Mouse (Mus musculus): ENCODE data around the gene Pitpnm1. TPM values are rescaled to one million over a fixed set of nuclear protein-coding genes. Genes with fewer than 3 reads are reported as not detected.

The Pitpnm1 gene
- polyA plus RNA-seq (2015; fragmentation: Nextera tagmentation; extraction: Ambion mirVana), result 6.4 and 8.3 TPM in 2 replicates

DNA sequence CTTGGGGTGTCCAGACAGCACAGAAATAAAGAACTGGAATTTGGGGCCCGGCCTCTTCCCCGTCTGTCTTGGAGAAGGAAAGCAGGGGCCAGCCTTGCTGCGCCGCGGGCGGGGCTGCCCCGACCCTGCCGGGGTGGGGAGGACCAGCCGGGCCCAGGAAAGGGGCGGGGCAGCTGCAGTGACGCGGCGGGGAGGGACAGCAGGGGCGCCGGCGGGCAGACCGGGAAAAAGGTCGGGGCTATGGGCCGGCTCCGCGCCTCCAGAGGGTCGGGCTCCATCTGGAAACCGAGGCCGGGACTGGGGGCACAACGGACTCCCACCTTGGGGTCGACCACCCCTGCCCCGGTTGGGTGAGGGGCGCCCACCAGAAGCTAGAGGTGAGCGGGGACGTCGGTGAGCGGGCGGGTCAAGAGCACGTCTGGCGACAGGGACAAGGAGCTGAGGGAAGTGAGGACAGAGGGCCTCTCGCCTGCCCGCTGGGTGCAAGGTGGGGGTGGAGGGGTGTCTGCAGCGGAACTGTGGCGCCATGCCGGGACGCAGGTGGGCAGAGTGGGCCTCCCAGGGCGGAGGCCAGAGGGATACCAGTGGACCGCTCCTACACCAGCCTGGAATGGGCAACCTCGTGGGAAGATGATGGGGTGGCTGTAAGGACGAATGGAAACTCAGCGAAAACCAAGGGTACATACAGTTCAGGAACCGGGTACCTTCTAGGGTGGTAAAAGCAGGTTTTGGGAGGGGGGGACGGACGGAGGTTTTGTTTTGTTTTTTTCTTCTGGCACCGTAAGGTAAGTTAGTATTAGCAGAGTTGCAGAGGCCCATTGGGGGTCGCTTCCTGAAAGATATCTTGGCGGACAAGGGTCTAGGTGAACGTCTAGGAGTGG lies at the start of gene Pitpnm1:
Gene Pitpnm1 (plus strand): TSS at position 162 of the 881 bp plus-strand sequence.
- H3K27me3 ChIP-seq, result peaks cover 44% of the 10 kb centered on the region
- ATAC-seq (ENCODE audit: insufficient number of reproducible peaks, insufficient read depth, low FRiP score, low TSS enrichment, low read depth), result no peak
- under 1% methylated on average over 52 of the region's 53 CpGs for WGBS

DNA sequence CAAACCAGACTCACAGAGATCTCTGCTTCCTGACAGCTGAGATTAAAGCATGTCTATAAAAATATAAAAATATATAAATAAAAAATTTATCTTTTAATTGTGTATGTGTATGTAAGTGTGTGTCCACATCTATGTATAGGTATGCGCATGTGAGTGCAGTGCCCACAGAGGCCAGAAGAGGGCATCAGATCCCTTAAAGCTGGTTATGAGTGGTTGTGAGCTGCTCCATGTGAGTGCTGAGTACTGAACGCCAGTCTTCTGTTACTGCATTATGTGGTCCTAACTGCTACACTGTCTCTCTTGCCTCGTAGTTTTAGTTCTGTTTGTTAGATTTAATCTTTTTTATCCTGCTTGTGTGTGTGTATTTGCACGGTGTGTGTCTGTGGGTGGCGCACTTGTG lies 48.8 kb upstream of the Pitpnm1 start:
- WGBS, result 92% methylated on average over 5 of the region's 5 CpGs
- H3K9me3 ChIP-seq, result no peaks in the 10 kb centered on the region; the same call in 1 of the 2 replicates
- ATAC-seq (ENCODE audit: insufficient number of reproducible peaks, insufficient read depth, low FRiP score, low TSS enrichment, low read depth), result no peak
- no peaks in the 10 kb centered on the region for H3K27me3 ChIP-seq
- H3K4me1 ChIP-seq, result peaks cover 5% of the 10 kb centered on the region; the same call in 1 of the 2 replicates
- H3K36me3 ChIP-seq, result no peaks in the 10 kb centered on the region
- no peak overlapping the region for H3K27ac ChIP-seq
- no peak overlapping the region for H3K4me2 ChIP-seq
- no peak overlapping the region for H3K9ac ChIP-seq
- no peak overlapping the region for H3K4me3 ChIP-seq

More for the DNA sequence above, at the start of gene Pitpnm1:
- peak within 1 kb of the TSS; percentile 51 for H3K4me3 ChIP-seq
- no peak within 1 kb of the TSS for H3K27ac ChIP-seq
- H3K4me2 ChIP-seq, result peak within 1 kb of the TSS; percentile 93
- no peaks in the 10 kb centered on the region for H3K9me3 ChIP-seq
- peaks cover 50% of the 10 kb centered on the region for H3K4me1 ChIP-seq
- no peaks in the 10 kb centered on the region for H3K36me3 ChIP-seq
- peak within 1 kb of the TSS; percentile 72 for H3K9ac ChIP-seq

- no peaks in the 10 kb centered on the region for H3K27me3 ChIP-seq
- no peak overlapping the region for H3K4me2 ChIP-seq
- H3K36me3 ChIP-seq, result no peaks in the 10 kb centered on the region
- H3K4me1 ChIP-seq, result no peaks in the 10 kb centered on the region
- no peak for ATAC-seq (ENCODE audit: insufficient number of reproducible peaks, insufficient read depth, low FRiP score, low TSS enrichment, low read depth)
- no peaks in the 10 kb centered on the region; the same call in 1 of the 2 replicates for H3K9me3 ChIP-seq
- no peak overlapping the region for H3K9ac ChIP-seq
- WGBS, result 47% methylated on average over 10 of the region's 10 CpGs
- no peak overlapping the region for H3K27ac ChIP-seq
- H3K4me3 ChIP-seq, result no peak overlapping the region
Observed at GRCm38 (mm10) chr19:4051741-4052515, 47.9 kb upstream of the Pitpnm1 start.

DNA sequence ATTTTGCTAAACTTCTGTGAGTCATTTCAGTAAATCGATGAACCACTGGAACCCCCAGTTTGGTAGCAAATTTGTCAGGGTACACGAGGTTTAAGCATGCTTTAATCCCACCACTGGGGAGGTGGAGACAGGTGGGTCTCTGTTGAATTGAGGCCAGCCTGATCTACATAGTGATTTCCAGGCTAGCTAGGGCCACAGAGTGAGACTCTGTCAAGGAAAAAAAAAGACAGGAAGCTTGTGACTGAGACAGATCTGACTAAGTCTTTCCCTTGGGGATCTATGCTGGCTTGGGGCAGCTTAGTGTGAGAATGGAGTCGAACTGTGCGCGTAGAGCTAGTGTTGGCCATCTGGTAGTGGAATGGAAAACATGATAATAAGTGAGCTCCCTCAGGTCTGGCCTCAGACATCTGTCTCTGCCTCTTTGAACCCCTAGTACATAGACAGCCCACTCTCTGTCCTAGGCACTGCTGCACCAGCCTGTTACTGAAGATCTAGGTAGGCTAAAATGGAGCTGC lies 47.2 kb upstream of the Pitpnm1 start:
- WGBS, result 68% methylated on average over 5 of the region's 5 CpGs
- H3K9ac ChIP-seq, result no peak overlapping the region
- no peak overlapping the region for H3K4me3 ChIP-seq
- H3K4me1 ChIP-seq, result no peaks in the 10 kb centered on the region
- ATAC-seq (ENCODE audit: insufficient number of reproducible peaks, insufficient read depth, low FRiP score, low TSS enrichment, low read depth), result no peak
- H3K4me2 ChIP-seq, result no peak overlapping the region
- no peaks in the 10 kb centered on the region for H3K27me3 ChIP-seq
- H3K36me3 ChIP-seq, result no peaks in the 10 kb centered on the region
- H3K9me3 ChIP-seq, result no peaks in the 10 kb centered on the region; the same call in 1 of the 2 replicates
- H3K27ac ChIP-seq, result no peak overlapping the region

- H3K4me3 ChIP-seq, result no peak overlapping the region
- H3K27ac ChIP-seq, result no peak overlapping the region
- no peaks in the 10 kb centered on the region for H3K27me3 ChIP-seq
- H3K36me3 ChIP-seq, result no peaks in the 10 kb centered on the region
- no peak for ATAC-seq (ENCODE audit: insufficient number of reproducible peaks, insufficient read depth, low FRiP score, low TSS enrichment, low read depth)
- no peaks in the 10 kb centered on the region; the same call in 1 of the 2 replicates for H3K9me3 ChIP-seq
- H3K9ac ChIP-seq, result no peak overlapping the region
- no peaks in the 10 kb centered on the region for H3K4me1 ChIP-seq
- WGBS, result 76% methylated on average over 5 of the region's 5 CpGs
- H3K4me2 ChIP-seq, result no peak overlapping the region
Observed at GRCm38 (mm10) chr19:4054613-4055012, 45.2 kb upstream of the Pitpnm1 start.

DNA sequence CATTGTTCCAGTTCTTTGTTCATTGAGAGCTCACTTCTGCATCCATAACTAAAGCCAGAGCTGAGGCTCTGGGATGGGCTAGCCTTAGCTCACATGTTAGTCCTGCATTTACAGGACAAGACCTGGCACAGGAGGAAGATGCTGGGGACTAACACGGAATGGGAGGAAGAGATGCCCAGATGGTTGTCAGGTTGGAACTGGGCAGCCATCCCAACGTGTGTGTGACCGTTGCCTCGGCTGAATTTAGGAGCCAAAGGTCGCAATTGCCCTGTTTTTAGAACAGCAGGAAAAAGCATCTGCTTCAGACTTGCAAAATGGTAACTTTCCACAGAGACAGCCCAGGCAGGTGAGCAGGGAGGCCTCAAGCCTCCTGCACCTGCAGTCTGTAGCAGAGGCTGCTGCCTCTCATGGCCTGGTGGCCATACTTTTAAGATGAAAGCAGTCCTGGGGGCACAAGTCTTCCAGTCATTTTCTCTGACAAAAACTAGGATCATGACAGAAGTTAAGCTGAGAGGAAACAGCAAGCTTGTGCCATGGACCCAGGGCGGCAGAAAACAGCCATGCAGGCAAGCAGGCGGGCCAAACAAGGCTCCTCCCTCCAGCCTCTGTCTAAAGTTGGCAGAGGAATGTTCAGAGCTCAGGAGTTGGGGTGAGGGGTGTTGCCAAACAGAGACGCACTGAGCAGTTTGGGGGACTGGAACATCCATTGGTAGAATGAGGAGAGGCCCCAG lies 44.4 kb upstream of the Pitpnm1 start:
- H3K4me1 ChIP-seq, result no peaks in the 10 kb centered on the region
- no peaks in the 10 kb centered on the region for H3K27me3 ChIP-seq
- H3K9me3 ChIP-seq, result no peaks in the 10 kb centered on the region; the same call in 1 of the 2 replicates
- H3K36me3 ChIP-seq, result no peaks in the 10 kb centered on the region
- H3K4me3 ChIP-seq, result no peak overlapping the region
- H3K4me2 ChIP-seq, result no peak overlapping the region
- WGBS, result 64% methylated on average over 8 of the region's 8 CpGs
- ATAC-seq (ENCODE audit: insufficient number of reproducible peaks, insufficient read depth, low FRiP score, low TSS enrichment, low read depth), result no peak
- no peak overlapping the region for H3K9ac ChIP-seq
- no peak overlapping the region for H3K27ac ChIP-seq

GRCm38 (mm10) chr19:4055947-4056693 lies 43.7 kb upstream of the Pitpnm1 start:
- H3K9ac ChIP-seq, result no peak overlapping the region
- H3K27ac ChIP-seq, result no peak overlapping the region
- H3K4me1 ChIP-seq, result no peaks in the 10 kb centered on the region
- WGBS, result 52% methylated on average over 15 of the region's 15 CpGs
- H3K9me3 ChIP-seq, result no peaks in the 10 kb centered on the region; the same call in 1 of the 2 replicates
- H3K4me3 ChIP-seq, result no peak overlapping the region
- no peak for ATAC-seq (ENCODE audit: insufficient number of reproducible peaks, insufficient read depth, low FRiP score, low TSS enrichment, low read depth)
- H3K27me3 ChIP-seq, result no peaks in the 10 kb centered on the region
- H3K4me2 ChIP-seq, result no peak overlapping the region
- no peaks in the 10 kb centered on the region for H3K36me3 ChIP-seq

GRCm38 (mm10) chr19:4056727-4057126 lies 43.1 kb upstream of the Pitpnm1 start:
- Histone ChIP-seq H3K9me3 (no peaks in the 10 kb centered on the region), H3K27ac (no peak overlapping the region), H3K4me1 (no peaks in the 10 kb centered on the region), H3K36me3 (no peaks in the 10 kb centered on the region), H3K4me2 (no peak overlapping the region), H3K27me3 (no peaks in the 10 kb centered on the region), H3K9ac (no peak overlapping the region), H3K4me3 (no peak overlapping the region)
- ATAC-seq (ENCODE audit: insufficient number of reproducible peaks, insufficient read depth, low FRiP score, low TSS enrichment, low read depth), result no peak
- whole genome bisulfite sequencing, result 41% methylated on average over 4 of the region's 4 CpGs

GRCm38 (mm10) chr19:4057389-4057788 lies 42.4 kb upstream of the Pitpnm1 start:
- H3K4me1 ChIP-seq, result no peaks in the 10 kb centered on the region
- H3K9me3 ChIP-seq, result no peaks in the 10 kb centered on the region
- WGBS, result 88% methylated on average over 13 of the region's 13 CpGs
- no peak overlapping the region for H3K4me2 ChIP-seq
- no peak for ATAC-seq (ENCODE audit: insufficient number of reproducible peaks, insufficient read depth, low FRiP score, low TSS enrichment, low read depth)
- H3K27me3 ChIP-seq, result no peaks in the 10 kb centered on the region
- no peak overlapping the region for H3K4me3 ChIP-seq
- H3K36me3 ChIP-seq, result no peaks in the 10 kb centered on the region
- H3K27ac ChIP-seq, result no peak overlapping the region
- no peak overlapping the region for H3K9ac ChIP-seq

DNA sequence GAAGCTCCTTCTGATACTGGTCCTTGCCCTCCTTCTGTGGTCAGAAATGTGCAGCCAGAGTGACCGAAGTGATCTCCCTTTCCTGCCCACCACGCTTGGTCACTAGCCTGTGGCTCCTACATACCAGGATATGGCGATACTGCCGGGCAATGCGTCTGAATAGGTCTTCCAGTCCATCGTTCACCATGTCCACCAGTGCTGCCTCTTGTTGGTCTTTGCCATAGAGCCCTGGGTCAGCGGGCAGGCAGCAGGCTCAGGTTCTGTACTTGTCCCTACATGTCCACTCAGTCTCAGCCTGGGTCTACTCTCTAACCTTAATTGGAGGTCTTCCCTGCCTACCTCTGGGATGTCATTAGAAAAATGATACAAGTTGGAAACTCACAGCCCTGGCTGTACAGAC lies 41.8 kb upstream of the Pitpnm1 start:
- Histone ChIP-seq H3K27ac (no peak overlapping the region), H3K4me1 (no peaks in the 10 kb centered on the region), H3K4me2 (no peak overlapping the region), H3K4me3 (no peak overlapping the region), H3K27me3 (no peaks in the 10 kb centered on the region), H3K9ac (no peak overlapping the region), H3K36me3 (no peaks in the 10 kb centered on the region), H3K9me3 (no peaks in the 10 kb centered on the region)
- ATAC-seq (ENCODE audit: insufficient number of reproducible peaks, insufficient read depth, low FRiP score, low TSS enrichment, low read depth), result no peak
- WGBS, result 93% methylated on average over 7 of the region's 7 CpGs
